Mouse (Mus musculus) lung, postnatal 0 days (tissue): ENCODE data around the gene Nrip1.

Experiments
- CTCF ChIP-seq: IDR thresholded peaks from 2 replicates; pipeline ENCODE4 v1.5.1; 2016; ENCODE audit warnings: antibody characterized with exemption, mild to moderate bottlenecking
- EP300 ChIP-seq: IDR thresholded peaks from 2 replicates; pipeline ENCODE4 v1.6.1; 2016; ENCODE audit warnings: antibody characterized with exemption, mild to moderate bottlenecking, control low read depth

GRCm38 (mm10) chr16:76347719-76348421, 25.8 kb downstream of the Nrip1 start:
- TF ChIP-seq EP300 (no peak), CTCF (no peak)
